Mouse (Mus musculus): ENCODE measurements around the gene Pirt.

DNA sequence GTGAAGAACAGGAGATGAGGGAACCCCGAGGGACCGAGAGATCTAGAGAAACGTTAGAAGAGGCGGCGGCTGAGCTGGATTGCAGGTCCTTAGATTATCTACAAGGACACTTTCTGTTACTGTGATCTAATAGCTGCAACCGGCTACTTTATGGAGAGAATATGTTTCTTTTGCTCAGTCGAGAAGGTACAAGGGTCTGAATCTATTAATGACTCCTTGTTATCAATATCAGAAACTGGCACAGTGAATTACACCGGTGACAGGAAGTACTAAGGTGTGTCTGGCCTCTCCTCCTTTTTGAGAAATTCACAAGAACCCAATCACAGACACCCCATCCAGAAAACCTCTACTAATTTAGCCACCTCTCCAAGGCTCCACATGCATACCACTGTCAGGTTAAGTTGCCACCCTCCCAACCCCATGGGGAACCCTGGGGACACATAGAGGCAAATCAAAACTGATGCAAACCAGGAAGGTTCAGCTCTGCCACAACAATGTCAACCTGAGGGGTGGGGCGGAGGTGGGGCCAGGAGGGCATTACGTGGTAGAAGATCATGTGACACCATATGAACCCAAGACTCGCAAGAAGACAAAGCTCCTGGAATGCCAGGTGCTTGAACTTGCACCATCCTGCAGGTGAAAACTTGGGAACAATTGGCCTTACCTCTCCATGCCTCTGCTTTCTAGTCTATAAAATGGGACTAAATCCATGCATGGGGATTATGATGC is 12.5 kb downstream of the Pirt start:
- TF ChIP-seq CTCF (IDR thresholded peaks at IDR 0.05; ENCODE audit: extremely low read depth, insufficient read length, insufficient replicate concordance, low read depth, low read length): no peak
- no peak for TF ChIP-seq POLR2A (IDR thresholded peaks at IDR 0.05; ENCODE audit: low read depth, low read length)
